Mouse (Mus musculus) E14TG2a.4 (cell line): ENCODE measurements at regions not wholly inside any gene's neighbourhood (a gene's known extent, or its start where the extent isn't known, plus 50 kb on each side); places are given as distances from the start of the nearest gene placed in this dataset.

Experiments used
- H3K27me3 ChIP-seq: 2 replicates; pipeline ENCODE4 v1.6.1; 2014; ENCODE audit warnings: low read length, control low read depth; ENCODE audit not compliant: insufficient read depth
- H3K36me3 ChIP-seq: 2 replicates; pipeline ENCODE4 v1.6.1; 2014; ENCODE audit warnings: low read length, control low read depth; ENCODE audit not compliant: insufficient read depth
- H3K4me1 ChIP-seq: replicated peaks from 2 replicates; pipeline ENCODE4 v1.6.1; 2014; ENCODE audit warnings: low read depth, low read length, control low read depth
- H3K4me3 ChIP-seq: replicated peaks from 2 replicates; pipeline ENCODE4 v1.5.1; 2014; ENCODE audit warnings: mild to moderate bottlenecking, low read length
- H3K9me3 ChIP-seq: 2 replicates; pipeline ENCODE4 v1.6.1; 2014; ENCODE audit warnings: low read length, control low read depth
- CTCF ChIP-seq: conservative IDR thresholded peaks from 2 replicates; pipeline ENCODE4 v1.5.1; 2014; ENCODE audit warnings: low read length
- NANOG ChIP-seq: IDR thresholded peaks from 2 replicates; pipeline ENCODE4 v1.6.1; 2014; ENCODE audit warnings: borderline replicate concordance, low read length, mixed read lengths
- POU5F1 ChIP-seq: IDR thresholded peaks from 2 replicates; pipeline ENCODE4 v1.6.1; 2014; ENCODE audit warnings: low read length, borderline replicate concordance

- TF ChIP-seq POU5F1 (no peak), CTCF (no peak), NANOG (no peak)
- no peak overlapping the region for H3K4me3 ChIP-seq
- H3K36me3 ChIP-seq, result no peaks in the 10 kb centered on the region
- no peaks in the 10 kb centered on the region for H3K27me3 ChIP-seq
- peaks cover 29% of the 10 kb centered on the region for H3K4me1 ChIP-seq
- H3K9me3 ChIP-seq, result no peaks in the 10 kb centered on the region
Measured at GRCm38 (mm10) chr16:7768433-7768832, 656.5 kb downstream of the Tmem114 start.

- no peak for TF ChIP-seq POU5F1
- no peak for TF ChIP-seq NANOG
- TF ChIP-seq CTCF, result no peak
- H3K36me3 ChIP-seq, result no peaks in the 10 kb centered on the region
Measured at GRCm38 (mm10) chr16:7767691-7768090, 657.2 kb downstream of the Tmem114 start.

GRCm38 (mm10) chr16:7764383-7764782 is 660.6 kb downstream of the Tmem114 start:
- Histone ChIP-seq H3K27me3 (no peaks in the 10 kb centered on the region), H3K4me1 (peaks cover 29% of the 10 kb centered on the region), H3K36me3 (no peaks in the 10 kb centered on the region), H3K9me3 (no peaks in the 10 kb centered on the region), H3K4me3 (no peak overlapping the region)
- no peak for TF ChIP-seq NANOG
- TF ChIP-seq POU5F1, result no peak
- no peak for TF ChIP-seq CTCF

More at GRCm38 (mm10) chr16:7767691-7768090, 657.2 kb downstream of the Tmem114 start:
- Histone ChIP-seq H3K4me1 (peaks cover 29% of the 10 kb centered on the region), H3K4me3 (no peak overlapping the region), H3K9me3 (no peaks in the 10 kb centered on the region), H3K27me3 (no peaks in the 10 kb centered on the region)

GRCm38 (mm10) chr16:7728186-7728585 is 696.8 kb downstream of the Tmem114 start:
- no peaks in the 10 kb centered on the region for H3K27me3 ChIP-seq
- no peaks in the 10 kb centered on the region for H3K4me1 ChIP-seq
- TF ChIP-seq POU5F1 (no peak), NANOG (no peak)
- H3K36me3 ChIP-seq, result no peaks in the 10 kb centered on the region
- H3K9me3 ChIP-seq, result peaks cover 3% of the 10 kb centered on the region
- no peak overlapping the region for H3K4me3 ChIP-seq

GRCm38 (mm10) chr16:7725225-7725624 is 699.7 kb downstream of the Tmem114 start:
- Histone ChIP-seq H3K4me1 (no peaks in the 10 kb centered on the region), H3K36me3 (no peaks in the 10 kb centered on the region), H3K9me3 (no peaks in the 10 kb centered on the region), H3K27me3 (no peaks in the 10 kb centered on the region), H3K4me3 (no peak overlapping the region)
- no peak for TF ChIP-seq NANOG
- no peak for TF ChIP-seq CTCF
- no peak for TF ChIP-seq POU5F1

GRCm38 (mm10) chr16:7701471-7701870 is 723.5 kb downstream of the Tmem114 start:
- H3K9me3 ChIP-seq, result peaks cover 2% of the 10 kb centered on the region; the same call in 1 of the 2 replicates
- H3K4me3 ChIP-seq, result no peak overlapping the region
- H3K36me3 ChIP-seq, result no peaks in the 10 kb centered on the region
- H3K27me3 ChIP-seq, result no peaks in the 10 kb centered on the region
- TF ChIP-seq CTCF, result no peak
- no peak for TF ChIP-seq NANOG
- no peak for TF ChIP-seq POU5F1
- no peaks in the 10 kb centered on the region for H3K4me1 ChIP-seq

GRCm38 (mm10) chr16:7685484-7685883 is 739.5 kb downstream of the Tmem114 start:
- TF ChIP-seq CTCF (no peak), NANOG (no peak), POU5F1 (no peak)

GRCm38 (mm10) chr16:7666096-7666495 is 758.8 kb downstream of the Tmem114 start:
- H3K4me3 ChIP-seq, result no peak overlapping the region

More at GRCm38 (mm10) chr16:7685484-7685883, 739.5 kb downstream of the Tmem114 start:
- Histone ChIP-seq H3K27me3 (no peaks in the 10 kb centered on the region), H3K4me1 (peaks cover 3% of the 10 kb centered on the region; the same call in 1 of the 2 replicates), H3K36me3 (no peaks in the 10 kb centered on the region), H3K4me3 (no peak overlapping the region), H3K9me3 (no peaks in the 10 kb centered on the region)

GRCm38 (mm10) chr16:7658133-7658532 is 766.8 kb downstream of the Tmem114 start:
- Histone ChIP-seq H3K4me3 (no peak overlapping the region), H3K27me3 (no peaks in the 10 kb centered on the region), H3K4me1 (no peaks in the 10 kb centered on the region), H3K9me3 (no peaks in the 10 kb centered on the region), H3K36me3 (no peaks in the 10 kb centered on the region)
- TF ChIP-seq NANOG (no peak), CTCF (no peak), POU5F1 (no peak)

More at GRCm38 (mm10) chr16:7666096-7666495, 758.8 kb downstream of the Tmem114 start:
- TF ChIP-seq NANOG (no peak), POU5F1 (no peak), CTCF (no peak)
- no peaks in the 10 kb centered on the region; the same call in 1 of the 2 replicates for H3K9me3 ChIP-seq
- H3K4me1 ChIP-seq, result no peaks in the 10 kb centered on the region
- H3K27me3 ChIP-seq, result no peaks in the 10 kb centered on the region
- no peaks in the 10 kb centered on the region for H3K36me3 ChIP-seq
